Mouse (Mus musculus): ENCODE data around the gene Sh3d21. TPM values are rescaled to one million over a fixed set of nuclear protein-coding genes. Genes with fewer than 3 reads are reported as not detected.

The Sh3d21 gene
- total RNA-seq (2014; rRNA removed) = 1.0 and 2.1 TPM in 2 replicates
- 1.4 and 1.7 TPM in 2 replicates for polyA plus RNA-seq (2015; fragmentation: Nextera tagmentation; extraction: Ambion mirVana)

- H3K4me2 ChIP-seq (ENCODE audit: low read depth) = peak within 1 kb of the TSS; percentile 99
- peak within 1 kb of the TSS; percentile 69 for H3K9ac ChIP-seq
- TF ChIP-seq CTCF (IDR thresholded peaks at IDR 0.05; ENCODE audit: low read depth) = no peak
- H3K27ac ChIP-seq (ENCODE audit: low read depth, low read length) = no peak within 1 kb of the TSS
- no peaks in the 10 kb centered on the region for H3K9me3 ChIP-seq (ENCODE audit: low read length)
- peaks cover 23% of the 10 kb centered on the region for H3K36me3 ChIP-seq (ENCODE audit: insufficient read depth)
- ATAC-seq = no peak; the same call in 1 of the 2 replicates
- no peaks in the 10 kb centered on the region for H3K27me3 ChIP-seq (ENCODE audit: insufficient read depth, low read length)
- peak within 1 kb of the TSS; percentile 57 for H3K4me3 ChIP-seq (ENCODE audit: low read depth, low read length)
- peaks cover 8% of the 10 kb centered on the region; the same call in 1 of the 2 replicates for H3K4me1 ChIP-seq (ENCODE audit: insufficient read depth)
- DNase-seq = peak; percentile 12
- 9% methylated on average over 22 of the region's 22 CpGs for whole genome bisulfite sequencing
Observed at GRCm38 (mm10) chr4:126163067-126163659, at the start of gene Sh3d21. TSS of gene Sh3d21 (minus strand) at chr4:126163491.

- no peak for TF ChIP-seq CTCF (IDR thresholded peaks at IDR 0.05; ENCODE audit: low read depth)
- DNase-seq = no peak
- H3K4me1 ChIP-seq (ENCODE audit: insufficient read depth) = no peaks in the 10 kb centered on the region
- no peaks in the 10 kb centered on the region for H3K36me3 ChIP-seq (ENCODE audit: insufficient read depth)
- ATAC-seq = no peak
- H3K9me3 ChIP-seq (ENCODE audit: low read length) = no peaks in the 10 kb centered on the region
- H3K27me3 ChIP-seq (ENCODE audit: insufficient read depth, low read length) = no peaks in the 10 kb centered on the region
- H3K27ac ChIP-seq (ENCODE audit: low read depth, low read length) = no peak overlapping the region
- no peak overlapping the region for H3K4me2 ChIP-seq (ENCODE audit: low read depth)
- no peak overlapping the region for H3K9ac ChIP-seq
- whole genome bisulfite sequencing = 65% methylated on average over 6 of the region's 6 CpGs
- no peak overlapping the region for H3K4me3 ChIP-seq (ENCODE audit: low read depth, low read length)
Observed at GRCm38 (mm10) chr4:126207081-126207480, 43.8 kb upstream of the Sh3d21 start.

GRCm38 (mm10) chr4:126205386-126205785, 42.1 kb upstream of the Sh3d21 start:
- peaks cover 11% of the 10 kb centered on the region for H3K4me1 ChIP-seq (ENCODE audit: insufficient read depth)
- H3K36me3 ChIP-seq (ENCODE audit: insufficient read depth) = no peaks in the 10 kb centered on the region
- no peak for ATAC-seq
- H3K27ac ChIP-seq (ENCODE audit: low read depth, low read length) = no peak overlapping the region
- DNase-seq = no peak
- TF ChIP-seq CTCF (IDR thresholded peaks at IDR 0.05; ENCODE audit: low read depth) = no peak
- 74% methylated on average over 1 of the region's 1 CpGs for WGBS
- no peaks in the 10 kb centered on the region for H3K9me3 ChIP-seq (ENCODE audit: low read length)
- H3K4me3 ChIP-seq (ENCODE audit: low read depth, low read length) = no peak overlapping the region
- no peak overlapping the region for H3K4me2 ChIP-seq (ENCODE audit: low read depth)
- no peak overlapping the region for H3K9ac ChIP-seq
- no peaks in the 10 kb centered on the region for H3K27me3 ChIP-seq (ENCODE audit: insufficient read depth, low read length)

GRCm38 (mm10) chr4:126204661-126205230, 41.5 kb upstream of the Sh3d21 start:
- DNase-seq = no peak
- H3K9me3 ChIP-seq (ENCODE audit: low read length) = no peaks in the 10 kb centered on the region
- no peak overlapping the region for H3K4me2 ChIP-seq (ENCODE audit: low read depth)
- H3K27me3 ChIP-seq (ENCODE audit: insufficient read depth, low read length) = no peaks in the 10 kb centered on the region
- H3K4me3 ChIP-seq (ENCODE audit: low read depth, low read length) = no peak overlapping the region
- no peak for ATAC-seq
- H3K36me3 ChIP-seq (ENCODE audit: insufficient read depth) = no peaks in the 10 kb centered on the region
- 88% methylated on average over 12 of the region's 12 CpGs for WGBS
- H3K9ac ChIP-seq = no peak overlapping the region
- peaks cover 15% of the 10 kb centered on the region for H3K4me1 ChIP-seq (ENCODE audit: insufficient read depth)
- H3K27ac ChIP-seq (ENCODE audit: low read depth, low read length) = no peak overlapping the region
- TF ChIP-seq CTCF (IDR thresholded peaks at IDR 0.05; ENCODE audit: low read depth) = no peak

- peaks cover 15% of the 10 kb centered on the region for H3K4me1 ChIP-seq (ENCODE audit: insufficient read depth)
- 87% methylated on average over 8 of the region's 8 CpGs for WGBS
- no peak for DNase-seq
- H3K4me3 ChIP-seq (ENCODE audit: low read depth, low read length) = no peak overlapping the region
- TF ChIP-seq CTCF (IDR thresholded peaks at IDR 0.05; ENCODE audit: low read depth) = no peak
- H3K4me2 ChIP-seq (ENCODE audit: low read depth) = no peak overlapping the region
- no peak overlapping the region for H3K9ac ChIP-seq
- no peaks in the 10 kb centered on the region for H3K9me3 ChIP-seq (ENCODE audit: low read length)
- ATAC-seq = no peak
- no peak overlapping the region for H3K27ac ChIP-seq (ENCODE audit: low read depth, low read length)
- H3K27me3 ChIP-seq (ENCODE audit: insufficient read depth, low read length) = no peaks in the 10 kb centered on the region
- no peaks in the 10 kb centered on the region for H3K36me3 ChIP-seq (ENCODE audit: insufficient read depth)
Observed at GRCm38 (mm10) chr4:126204016-126204415, 40.7 kb upstream of the Sh3d21 start.

- Histone ChIP-seq H3K36me3 (ENCODE audit: insufficient read depth) (no peaks in the 10 kb centered on the region), H3K4me1 (ENCODE audit: insufficient read depth) (peaks cover 15% of the 10 kb centered on the region), H3K27me3 (ENCODE audit: insufficient read depth, low read length) (no peaks in the 10 kb centered on the region), H3K27ac (ENCODE audit: low read depth, low read length) (peak overlapping the region; percentile 86), H3K9me3 (ENCODE audit: low read length) (no peaks in the 10 kb centered on the region), H3K4me2 (ENCODE audit: low read depth) (peak overlapping the region; percentile 63), H3K4me3 (ENCODE audit: low read depth, low read length) (peak overlapping the region; percentile 95), H3K9ac (peak overlapping the region; percentile 60)
- no peak for DNase-seq
- TF ChIP-seq CTCF (IDR thresholded peaks at IDR 0.05; ENCODE audit: low read depth) = no peak
- ATAC-seq = no peak
- WGBS = 74% methylated on average over 10 of the region's 10 CpGs
Observed at GRCm38 (mm10) chr4:126203336-126203895, 40.1 kb upstream of the Sh3d21 start.
